Mouse (Mus musculus): ENCODE measurements around the gene Eif2ak3. TPM values are rescaled to one million over a fixed set of nuclear protein-coding genes. Genes with fewer than 3 reads are reported as not detected.
A peak's percentile ranks its signal among the peaks of the same experiment; 100 is the strongest.

The Eif2ak3 gene
- total RNA-seq, 1 experiment from 2014 or later, result 17.0 TPM

DNA sequence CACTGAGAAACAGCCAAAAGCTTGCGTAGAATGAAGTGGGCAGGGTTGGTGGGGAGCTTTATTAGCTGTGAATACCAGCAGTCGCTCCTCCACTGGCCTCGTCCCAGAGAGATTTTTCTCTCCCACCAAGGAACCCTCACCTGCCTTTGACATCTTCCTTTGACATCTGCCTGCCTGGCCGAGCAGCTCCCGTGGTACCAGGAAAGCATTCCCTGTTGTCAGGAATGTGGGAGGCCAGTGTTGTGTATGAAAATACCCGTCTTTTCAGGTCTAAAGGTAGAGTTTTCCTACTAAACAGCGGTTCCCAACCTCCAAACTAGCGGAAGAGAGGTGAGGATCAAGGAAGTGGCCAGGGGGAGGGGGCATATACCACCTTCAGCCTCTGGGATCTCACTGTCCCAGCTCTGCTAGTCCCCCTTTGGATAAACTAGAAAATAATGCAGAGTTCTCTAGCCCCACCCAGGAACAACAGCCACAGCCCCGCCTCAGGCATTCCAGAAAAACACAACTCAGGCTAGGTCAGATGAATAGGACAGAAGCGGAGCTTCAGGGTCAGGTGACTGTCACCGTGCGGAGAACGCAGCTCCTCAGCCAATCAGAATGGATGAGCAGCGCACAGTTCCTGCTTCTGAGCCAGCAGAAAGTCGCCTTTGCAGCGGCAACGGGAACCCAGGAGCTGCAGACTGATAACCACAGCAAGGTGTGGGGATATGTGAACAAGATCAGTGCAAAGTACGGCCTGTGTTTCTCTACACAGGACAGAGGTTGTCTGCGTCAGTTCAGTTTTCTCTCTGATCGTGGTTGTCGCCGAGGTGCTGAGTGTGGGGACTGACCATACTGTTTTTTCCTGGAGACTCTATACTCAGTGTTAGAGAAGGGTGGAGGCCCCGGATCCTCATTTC, 20.0 kb upstream of the Eif2ak3 start:
- ATAC-seq (replicated peaks in 1 of 2; ENCODE audit: insufficient read depth in 1 of 2, low FRiP score in 2 of 2, low TSS enrichment in 1 of 2, low read depth in 1 of 2, poor library complexity in 2 of 2, severe bottlenecking in 2 of 2), result peak; percentile 95 to 98

DNA sequence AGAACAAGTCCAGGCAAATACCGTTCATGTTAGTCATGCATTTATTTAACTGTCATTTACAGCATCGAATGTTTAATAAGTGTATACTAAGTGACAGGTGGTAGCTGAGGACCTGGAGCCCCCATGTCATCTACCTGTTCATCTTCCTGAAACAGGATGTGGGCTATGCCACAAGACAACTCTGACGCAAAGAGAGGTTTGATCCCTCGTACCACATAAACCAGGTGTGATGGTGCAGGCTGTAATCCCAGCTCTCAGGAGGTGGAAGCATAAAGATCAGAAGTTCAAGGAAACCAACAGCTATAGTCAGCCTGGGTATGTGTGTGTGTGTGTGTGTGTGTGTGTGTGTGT, 19.4 kb upstream of the Eif2ak3 start:
- peak; percentile 20 to 34 for ATAC-seq (replicated peaks in 1 of 2; ENCODE audit: insufficient read depth in 1 of 2, low FRiP score in 2 of 2, low TSS enrichment in 1 of 2, low read depth in 1 of 2, poor library complexity in 2 of 2, severe bottlenecking in 2 of 2)

- no peak for ATAC-seq (replicated peaks in 1 of 2; ENCODE audit: insufficient read depth in 1 of 2, low FRiP score in 2 of 2, low TSS enrichment in 1 of 2, low read depth in 1 of 2, poor library complexity in 2 of 2, severe bottlenecking in 2 of 2)
These were observed 14.9 kb upstream of the Eif2ak3 start for GRCm38 (mm10) chr6:70829451-70829850.

DNA sequence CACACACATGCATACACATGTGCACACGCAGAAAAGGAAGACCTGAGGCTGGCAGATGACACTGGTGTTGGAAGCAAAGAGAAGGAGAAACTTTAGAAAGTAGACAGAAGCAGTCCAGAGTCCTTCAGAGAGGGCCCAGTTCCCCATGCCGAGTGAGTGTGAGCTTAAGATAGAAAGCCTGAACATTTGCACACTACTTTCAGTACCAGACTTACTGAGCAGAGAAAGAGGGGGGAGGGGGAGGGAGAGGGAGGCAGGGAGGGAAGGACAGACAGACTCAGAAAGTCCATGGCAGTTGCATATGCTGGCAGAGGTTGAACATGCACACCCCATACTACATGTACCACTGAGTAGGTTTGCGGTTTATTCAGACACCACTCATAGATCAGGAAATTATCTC, 13.8 kb upstream of the Eif2ak3 start:
- 0 out of 4 replicates have a peak, but pooled peaks have one; percentile 12 to 19 for ATAC-seq (replicated peaks in 1 of 2; ENCODE audit: insufficient read depth in 1 of 2, low FRiP score in 2 of 2, low TSS enrichment in 1 of 2, low read depth in 1 of 2, poor library complexity in 2 of 2, severe bottlenecking in 2 of 2)

- ATAC-seq (replicated peaks in 1 of 2; ENCODE audit: insufficient read depth in 1 of 2, low FRiP score in 2 of 2, low TSS enrichment in 1 of 2, low read depth in 1 of 2, poor library complexity in 2 of 2, severe bottlenecking in 2 of 2), result peak; percentile 59 to 62
These were observed 13.0 kb upstream of the Eif2ak3 start for GRCm38 (mm10) chr6:70831179-70831839.

DNA sequence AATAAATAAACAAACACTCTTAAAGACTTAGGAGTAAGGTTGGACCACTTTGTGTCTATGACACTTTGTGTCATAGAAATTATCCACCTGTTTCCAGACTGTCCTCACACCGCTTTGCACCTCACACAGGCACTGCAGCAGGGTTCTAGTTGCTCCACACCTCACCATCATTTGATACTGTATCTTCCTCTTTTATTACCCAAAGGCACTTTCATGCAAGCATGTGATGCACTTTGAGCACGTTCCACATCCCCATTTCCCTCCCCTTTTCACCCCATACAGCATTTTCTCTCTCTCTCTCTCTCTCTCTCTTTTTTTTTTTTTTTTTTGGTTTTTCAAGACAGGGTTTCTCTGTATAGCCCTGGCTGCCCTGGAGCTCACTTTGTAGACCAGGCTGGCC, 7.0 kb upstream of the Eif2ak3 start:
- 0 out of 4 replicates have a peak, but pooled peaks of 1 of the 2 experiments have one; percentile 42 for ATAC-seq (replicated peaks in 1 of 2; ENCODE audit: insufficient read depth in 1 of 2, low FRiP score in 2 of 2, low TSS enrichment in 1 of 2, low read depth in 1 of 2, poor library complexity in 2 of 2, severe bottlenecking in 2 of 2)

DNA sequence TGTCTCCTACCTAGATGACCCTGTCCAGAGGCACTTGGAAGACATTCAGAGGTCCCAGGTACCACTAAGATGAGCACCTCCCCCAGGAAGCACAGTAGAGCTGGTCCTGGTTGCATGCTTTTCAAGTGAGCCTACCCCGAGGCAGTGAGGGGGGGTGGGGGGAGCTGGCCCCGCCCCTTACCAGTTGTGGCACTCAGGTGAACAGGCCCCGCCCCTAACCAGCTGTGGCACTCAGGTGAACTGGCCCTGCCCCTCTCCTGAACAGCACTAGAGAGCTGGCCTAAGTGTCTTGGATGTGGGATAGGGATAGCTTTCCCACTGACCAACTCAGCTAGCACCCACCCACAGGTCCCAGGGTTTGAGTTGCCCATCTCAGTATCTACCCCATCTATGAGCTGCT, 5.8 kb upstream of the Eif2ak3 start:
- ATAC-seq (replicated peaks in 1 of 2; ENCODE audit: insufficient read depth in 1 of 2, low FRiP score in 2 of 2, low TSS enrichment in 1 of 2, low read depth in 1 of 2, poor library complexity in 2 of 2, severe bottlenecking in 2 of 2), result no peak

DNA sequence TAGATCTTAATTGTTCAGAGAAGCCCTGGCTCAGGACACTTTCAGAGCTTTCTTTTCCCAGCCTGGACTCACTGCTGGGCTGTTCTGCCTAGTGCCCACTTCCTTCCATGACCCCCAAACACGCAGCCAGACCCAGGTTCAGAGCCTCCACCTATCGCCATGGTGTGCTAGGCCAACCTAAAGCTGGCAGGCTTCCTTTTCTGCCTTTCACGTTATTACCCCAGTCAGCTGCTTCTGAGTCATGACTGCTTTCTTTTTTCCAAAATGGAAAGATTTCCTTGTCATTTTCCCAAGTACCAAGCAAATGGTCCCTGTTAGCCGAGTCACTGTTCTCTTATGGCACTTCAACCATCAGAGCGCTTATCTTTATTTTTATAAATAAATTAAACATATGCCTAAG, 4.0 kb upstream of the Eif2ak3 start:
- no peak for ATAC-seq (replicated peaks in 1 of 2; ENCODE audit: insufficient read depth in 1 of 2, low FRiP score in 2 of 2, low TSS enrichment in 1 of 2, low read depth in 1 of 2, poor library complexity in 2 of 2, severe bottlenecking in 2 of 2)

DNA sequence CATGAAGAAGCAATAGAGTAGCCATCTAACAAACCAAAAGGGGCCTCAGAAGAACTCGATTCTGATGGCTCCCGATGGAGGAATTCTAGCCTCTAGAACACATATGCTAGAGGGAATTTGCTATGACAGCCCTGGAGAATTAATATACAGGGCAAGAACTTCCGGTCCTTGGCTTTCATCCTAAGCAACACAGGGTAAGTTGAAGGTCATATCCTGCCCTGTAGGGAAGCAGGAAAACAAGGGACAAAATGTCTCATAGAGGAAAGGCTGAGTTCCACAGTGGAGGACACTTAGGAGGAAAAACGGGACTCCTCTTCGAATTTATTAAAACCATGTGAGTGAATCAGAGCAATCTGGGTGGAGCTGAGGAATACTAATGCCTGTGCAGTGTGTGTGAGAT, 1.3 kb upstream of the Eif2ak3 start:
- ATAC-seq (replicated peaks in 1 of 2; ENCODE audit: insufficient read depth in 1 of 2, low FRiP score in 2 of 2, low TSS enrichment in 1 of 2, low read depth in 1 of 2, poor library complexity in 2 of 2, severe bottlenecking in 2 of 2), result no peak

- ATAC-seq (replicated peaks in 1 of 2; ENCODE audit: insufficient read depth in 1 of 2, low FRiP score in 2 of 2, low TSS enrichment in 1 of 2, low read depth in 1 of 2, poor library complexity in 2 of 2, severe bottlenecking in 2 of 2), result no peak
These were observed 756 bp downstream of the Eif2ak3 start for GRCm38 (mm10) chr6:70844896-70845646.

DNA sequence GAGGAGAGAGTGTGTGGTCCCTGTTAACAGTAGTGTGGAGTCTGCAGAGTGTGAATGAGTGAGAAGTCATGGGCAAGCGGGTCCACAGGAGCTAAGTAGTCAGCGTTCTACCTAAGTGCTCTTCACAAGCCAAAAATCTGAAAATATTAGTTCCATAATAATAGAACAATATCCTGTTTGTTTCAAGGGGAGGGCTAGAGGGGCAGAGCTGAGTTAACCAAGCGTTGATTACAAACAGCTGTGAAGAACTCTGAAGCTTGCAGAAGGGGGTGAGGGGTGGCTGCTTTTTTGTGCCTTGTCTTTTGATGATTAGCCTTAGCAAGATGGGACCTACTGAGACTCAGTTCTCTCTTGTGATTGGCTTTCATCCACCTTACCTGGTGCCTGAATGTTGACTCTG, 3.1 kb downstream of the Eif2ak3 start:
- no peak for ATAC-seq (replicated peaks in 1 of 2; ENCODE audit: insufficient read depth in 1 of 2, low FRiP score in 2 of 2, low TSS enrichment in 1 of 2, low read depth in 1 of 2, poor library complexity in 2 of 2, severe bottlenecking in 2 of 2)

DNA sequence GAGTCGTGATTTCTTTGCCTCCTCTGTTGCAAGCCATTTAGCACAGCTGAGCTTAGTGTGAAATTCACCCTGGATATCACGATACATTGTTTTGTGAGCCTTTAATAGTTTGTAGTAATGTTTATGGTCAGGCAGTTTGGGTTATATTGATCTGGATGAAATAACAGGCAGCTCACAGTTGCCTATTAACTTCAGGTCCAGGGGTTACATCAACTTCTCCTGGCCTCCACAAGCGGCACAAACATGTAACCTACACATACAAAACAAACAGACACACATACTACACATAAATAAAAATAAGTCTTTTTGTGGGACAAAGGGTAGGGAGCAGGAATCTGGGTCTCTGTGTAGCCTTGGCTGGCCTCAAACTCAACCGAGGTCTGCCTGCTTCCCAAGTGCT, 9.1 kb downstream of the Eif2ak3 start:
- ATAC-seq (replicated peaks in 1 of 2; ENCODE audit: insufficient read depth in 1 of 2, low FRiP score in 2 of 2, low TSS enrichment in 1 of 2, low read depth in 1 of 2, poor library complexity in 2 of 2, severe bottlenecking in 2 of 2), result no peak

DNA sequence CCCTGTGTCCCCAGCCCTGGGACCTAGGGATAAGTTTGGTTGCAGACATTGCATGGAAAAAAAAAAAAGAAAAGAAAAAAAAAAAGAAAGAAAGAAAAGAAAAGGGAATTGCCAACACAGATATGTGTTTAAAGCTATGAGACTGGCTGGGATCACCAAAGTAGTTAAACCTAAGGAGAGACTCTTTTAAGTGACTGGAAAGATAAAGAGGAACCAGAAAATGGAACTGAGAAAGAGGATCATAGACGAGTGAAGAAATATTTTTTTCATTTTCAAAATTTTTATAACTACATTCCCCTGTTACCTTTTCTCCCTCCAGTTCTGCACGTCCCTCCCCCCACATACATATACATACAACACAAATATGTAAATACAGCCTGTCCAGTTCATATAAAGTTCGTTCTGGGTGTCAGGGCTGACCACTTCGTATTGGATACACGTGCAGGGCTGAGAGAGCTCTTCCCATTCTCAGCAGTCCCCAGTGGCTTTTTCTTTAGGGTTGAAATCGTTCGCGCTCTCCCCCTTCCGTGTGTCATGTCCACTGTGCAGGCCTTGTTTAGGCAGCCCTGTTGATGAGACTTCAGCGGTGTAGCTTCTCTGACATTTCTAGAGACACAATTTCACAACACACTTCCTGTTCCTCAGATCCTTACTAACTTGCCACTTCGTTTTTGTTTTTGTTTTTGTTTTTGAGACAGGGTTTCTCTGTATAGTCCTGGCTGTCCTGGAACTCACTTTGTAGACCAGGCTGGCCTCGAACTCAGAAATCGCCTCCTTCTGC, 11.4 kb downstream of the Eif2ak3 start:
- no peak; a peak in 1 of 4 replicates for ATAC-seq (replicated peaks in 1 of 2; ENCODE audit: insufficient read depth in 1 of 2, low FRiP score in 2 of 2, low TSS enrichment in 1 of 2, low read depth in 1 of 2, poor library complexity in 2 of 2, severe bottlenecking in 2 of 2)

GRCm38 (mm10) chr6:70862726-70863125, 18.4 kb downstream of the Eif2ak3 start:
- no peak for ATAC-seq (replicated peaks in 1 of 2; ENCODE audit: insufficient read depth in 1 of 2, low FRiP score in 2 of 2, low TSS enrichment in 1 of 2, low read depth in 1 of 2, poor library complexity in 2 of 2, severe bottlenecking in 2 of 2)

- peak; percentile 53 to 62; a peak in 2 of 4 replicates for ATAC-seq (replicated peaks in 1 of 2; ENCODE audit: insufficient read depth in 1 of 2, low FRiP score in 2 of 2, low TSS enrichment in 1 of 2, low read depth in 1 of 2, poor library complexity in 2 of 2, severe bottlenecking in 2 of 2)
These were observed 20.0 kb downstream of the Eif2ak3 start for GRCm38 (mm10) chr6:70864285-70864684.

DNA sequence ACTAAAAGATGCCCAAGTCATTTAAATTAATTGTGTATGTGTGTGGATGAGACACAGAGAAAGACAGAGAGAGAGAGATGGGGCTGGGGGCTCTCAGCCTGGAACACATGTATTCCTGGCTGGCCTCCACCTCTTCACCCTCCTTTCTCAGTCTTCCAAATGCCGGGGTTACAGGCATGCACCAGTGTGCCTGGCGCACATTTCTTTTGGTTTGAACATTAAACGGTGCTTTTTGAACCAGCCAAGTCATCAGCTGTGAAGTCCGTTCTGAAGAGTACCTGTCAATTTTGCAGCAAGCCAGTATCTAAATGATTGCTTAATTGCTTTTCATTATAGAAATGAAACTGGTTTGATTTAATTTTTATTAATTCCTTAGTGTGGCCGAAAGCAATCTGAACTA, 22.4 kb downstream of the Eif2ak3 start:
- ATAC-seq (replicated peaks in 1 of 2; ENCODE audit: insufficient read depth in 1 of 2, low FRiP score in 2 of 2, low TSS enrichment in 1 of 2, low read depth in 1 of 2, poor library complexity in 2 of 2, severe bottlenecking in 2 of 2), result no peak

GRCm38 (mm10) chr6:70867297-70867696, 23.0 kb downstream of the Eif2ak3 start:
- ATAC-seq (replicated peaks in 1 of 2; ENCODE audit: insufficient read depth in 1 of 2, low FRiP score in 2 of 2, low TSS enrichment in 1 of 2, low read depth in 1 of 2, poor library complexity in 2 of 2, severe bottlenecking in 2 of 2), result no peak
